Mouse (Mus musculus): Measurements from ENCODE around the gene Zscan4e. TPM values are rescaled to one million over a fixed set of nuclear protein-coding genes. Genes with fewer than 3 reads are reported as not detected.

The Zscan4e gene
- polyA plus RNA-seq (2012; rRNA removed; ENCODE audit: low replicate concordance) = not detected in 2 replicates

GRCm38 (mm10) chr7:11310582-11310981 lies at the start of gene Zscan4e:
TSS of gene Zscan4e (minus strand) at chr7:11310682.

Other genes with a start within 250 kb of the Zscan4e start
- not detected in 2 replicates for gene Zscan4-ps1, start 241.0 kb downstream of the Zscan4e start, polyA plus RNA-seq (2012; rRNA removed; ENCODE audit: low replicate concordance)
- not detected in 2 replicates for gene Zscan4d, start 144.5 kb downstream of the Zscan4e start, polyA plus RNA-seq (2012; rRNA removed; ENCODE audit: low replicate concordance)
- gene Zscan4f, start 87.2 kb upstream of the Zscan4e start, polyA plus RNA-seq (2012; rRNA removed; ENCODE audit: low replicate concordance) = not detected in 2 replicates
- gene Zscan4-ps2, start 203.6 kb upstream of the Zscan4e start, polyA plus RNA-seq (2012; rRNA removed; ENCODE audit: low replicate concordance) = not detected in 2 replicates